Mouse (Mus musculus): ENCODE data around the gene Sh3rf3.

- no peak for TF ChIP-seq CTCF (IDR thresholded peaks at IDR 0.05; ENCODE audit: extremely low read depth, insufficient read length, insufficient replicate concordance, low read depth, low read length)
- TF ChIP-seq POLR2A (IDR thresholded peaks at IDR 0.05; ENCODE audit: low read depth, low read length), result no peak
Measured at GRCm38 (mm10) chr10:58829251-58830111, 16.3 kb downstream of the Sh3rf3 start.

Data from small intestine, adult 2 months (tissue).